Mouse (Mus musculus): ENCODE data around the gene Nudc.

DNA sequence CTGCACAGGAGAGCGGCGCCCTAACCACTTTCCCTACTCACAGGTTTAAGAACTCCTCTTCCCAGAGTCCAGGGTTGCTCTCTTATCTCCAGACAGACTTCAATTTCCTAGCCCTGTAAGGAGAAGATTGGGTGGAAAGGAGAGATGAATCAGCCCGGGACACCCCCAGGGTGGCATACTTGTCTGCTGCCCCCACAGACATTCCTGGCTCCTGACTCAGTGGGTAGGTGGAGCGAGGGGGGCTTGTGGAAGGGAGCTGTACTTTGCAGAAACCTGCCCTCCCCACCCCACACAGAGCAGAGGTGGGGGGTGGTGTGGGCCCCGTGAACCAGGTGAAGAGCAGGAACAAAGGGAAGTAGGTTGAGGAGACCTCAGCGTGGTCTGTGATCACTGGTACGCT lies 49.7 kb upstream of the Nudc start:
- no peak for TF ChIP-seq CTCF (IDR thresholded peaks at IDR 0.05; ENCODE audit: low read depth)
- TF ChIP-seq EP300 (IDR thresholded peaks at IDR 0.05; ENCODE audit: low read depth) = no peak

All from heart, postnatal 0 days (tissue).